Mouse (Mus musculus) intestine, postnatal 0 days (tissue): ENCODE results near the gene Hsd17b12. TPM values are rescaled to one million over a fixed set of nuclear protein-coding genes. Genes with fewer than 3 reads are reported as not detected.

Source experiments
- ATAC-seq: fragments of 200-750 bp; cut with Nextera tagmentation; 2 replicates; pipeline ENCODE4 v1.8.0; 2017; ENCODE audit warnings: mild to moderate bottlenecking, moderate TSS enrichment, moderate library complexity
- H3K27ac ChIP-seq: fragments of 300-500 bp; sonication (generic); 2 replicates; pipeline ENCODE4 v1.5.1; 2014; ENCODE audit warnings: mild to moderate bottlenecking, low read depth, low read length, moderate library complexity
- H3K27me3 ChIP-seq: fragments of 300-500 bp; sonication (generic); replicated peaks from 2 replicates; pipeline ENCODE4 v1.6.1; 2014; ENCODE audit warnings: low read length, mixed read lengths; ENCODE audit not compliant: control insufficient read depth, insufficient read depth
- H3K36me3 ChIP-seq: fragments of 300-500 bp; sonication (generic); 2 replicates; pipeline ENCODE4 v1.6.1; 2014; ENCODE audit warnings: mild to moderate bottlenecking, moderate library complexity; ENCODE audit not compliant: control insufficient read depth, insufficient read depth
- H3K4me1 ChIP-seq: fragments of 300-500 bp; sonication (generic); replicated peaks from 2 replicates; pipeline ENCODE4 v1.6.1; 2014; ENCODE audit warnings: antibody characterized with exemption, low read length, mixed read lengths; ENCODE audit not compliant: control insufficient read depth, insufficient read depth
- H3K4me2 ChIP-seq: fragments of 300-500 bp; sonication (generic); replicated peaks from 2 replicates; pipeline ENCODE4 v1.6.1; 2014; ENCODE audit warnings: low read depth, mild to moderate bottlenecking, moderate library complexity
- H3K4me3 ChIP-seq: fragments of 300-500 bp; sonication (generic); 2 replicates; pipeline ENCODE4 v1.5.1; 2014; ENCODE audit warnings: low read depth, low read length
- H3K9ac ChIP-seq: fragments of 300-500 bp; sonication (generic); 2 replicates; pipeline ENCODE4 v1.6.1; 2014; ENCODE audit warnings: mild to moderate bottlenecking, low read depth, low read length
- H3K9me3 ChIP-seq: fragments of 300-500 bp; sonication (generic); 2 replicates; pipeline ENCODE4 v1.6.1; 2016; ENCODE audit warnings: mixed run types; ENCODE audit not compliant: control insufficient read depth
- CTCF ChIP-seq: sonication (generic); IDR thresholded peaks from 2 replicates; pipeline ENCODE4 v1.5.1; 2016; ENCODE audit warnings: low read depth, mild to moderate bottlenecking, control low read depth, antibody characterized with exemption, moderate library complexity
- WGBS: fragments of 180-500 bp; shearing (Covaris S2); extraction: QIAGEN DNeasy Blood & Tissue Kit; methylation state at CpG from one replicate; pipeline ENCODE4 v1.1.7; 2014; 5-methylcytosine and 5-hydroxymethylcytosine counted together
- microRNA-seq: library from miRNA; unstranded; fragments of <30 nt; microRNA quantifications from one replicate; pipeline ENCODE4, GENCODE M21; 2016
- polyA plus RNA-seq: library from polyadenylated mRNA; unstranded; fragments of >200 nt; fragmentation: Nextera tagmentation; extraction: Ambion mirVana; gene quantifications from 2 replicates; pipeline ENCODE4 v1.2.1, GENCODE M21; 2015

The Hsd17b12 gene
- polyA plus RNA-seq, 1 experiment from 2014 or later = 95.4 TPM

- no peaks in the 10 kb centered on the region for H3K27me3 ChIP-seq
- no peak overlapping the region for H3K9ac ChIP-seq
- ATAC-seq = no peak
- no peak overlapping the region for H3K27ac ChIP-seq
- H3K9me3 ChIP-seq = no peaks in the 10 kb centered on the region
- H3K4me3 ChIP-seq = no peak overlapping the region
- H3K4me1 ChIP-seq = no peaks in the 10 kb centered on the region
- peaks cover 75% of the 10 kb centered on the region for H3K36me3 ChIP-seq
- WGBS = 84% methylated on average over 2 of the region's 2 CpGs
- no peak overlapping the region for H3K4me2 ChIP-seq
- no peak for TF ChIP-seq CTCF
Measured at GRCm38 (mm10) chr2:93988440-93988839, 169.3 kb downstream of the Hsd17b12 start.

Small RNA genes lying within 50 kb of the gene (microRNA-seq; reads per million reads assigned to microRNA genes)
- not detected for gene Gm23630

Other genes with a start within 250 kb of the Hsd17b12 start
- 33.7 and 35.4 TPM in 2 replicates for gene Gm13889, start 200.8 kb downstream of the Hsd17b12 start, polyA plus RNA-seq
- not detected in 2 replicates for gene Gm27027, start 161.6 kb downstream of the Hsd17b12 start, polyA plus RNA-seq
- gene Alkbh3, start 147.2 kb downstream of the Hsd17b12 start, polyA plus RNA-seq = 58.8 and 63.2 TPM in 2 replicates
- gene Ttc17, start 248.7 kb upstream of the Hsd17b12 start, polyA plus RNA-seq = 9.1 and 9.7 TPM in 2 replicates